Mouse (Mus musculus): ENCODE measurements around the gene Ciita. TPM values are rescaled to one million over a fixed set of nuclear protein-coding genes. Genes with fewer than 3 reads are reported as not detected.

Ciita gene
- total and polyA plus RNA-seq, 3 experiments: 0.11 TPM; not detected in 2

DNA sequence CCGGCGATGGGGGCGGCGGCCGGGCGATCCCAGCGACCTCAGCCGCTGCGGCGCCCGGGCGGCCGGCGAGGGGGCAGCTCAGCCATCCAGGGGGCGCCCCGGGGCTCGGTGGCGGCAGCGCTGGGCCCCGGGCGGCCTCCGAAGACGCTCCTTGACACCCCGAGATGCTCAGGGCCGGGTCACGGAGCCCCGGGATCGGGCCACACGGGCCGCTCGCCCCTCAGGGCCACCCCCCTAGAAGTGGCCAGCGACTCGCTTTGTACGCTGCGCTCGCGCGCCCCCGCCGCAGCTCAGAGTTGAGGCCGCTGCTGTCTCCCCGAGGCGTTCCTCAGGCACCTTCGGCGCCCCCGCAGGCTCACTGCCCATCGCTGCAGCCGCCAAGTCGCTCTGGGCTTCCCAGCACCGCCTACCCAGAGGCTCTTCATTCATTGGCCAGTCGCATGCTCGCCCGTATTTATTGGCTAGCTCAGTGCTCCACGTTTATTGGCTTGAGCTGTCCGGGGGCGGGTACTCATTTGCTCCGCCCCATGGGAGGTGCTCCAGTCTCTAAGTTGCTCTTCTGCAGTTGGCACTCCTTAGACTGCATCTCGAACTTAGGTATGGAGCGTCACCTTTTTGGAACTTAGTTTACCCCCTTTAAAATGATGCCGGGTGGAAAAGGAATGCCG lies 63.0 kb downstream of the Ciita start, which contains the start of gene Dexi:
Gene Dexi (minus strand): TSS at position 357 of the 668 bp plus-strand sequence.
- peak; percentile 98 for DNase-seq (ENCODE audit: low spot score)
- H3K4me1 ChIP-seq (ENCODE audit: insufficient read depth, low read depth, low read length): peaks cover 53% of the 10 kb centered on the region
- peaks cover 30% of the 10 kb centered on the region for H3K36me3 ChIP-seq (replicated peaks)
- peak; percentile 96 for ATAC-seq (ENCODE audit: extremely low read depth, insufficient number of reproducible peaks, low FRiP score, poor library complexity, severe bottlenecking)
- no peaks in the 10 kb centered on the region for H3K27me3 ChIP-seq (ENCODE audit: insufficient read depth, low read length)
- peak within 1 kb of the TSS; percentile 77 for H3K4me3 ChIP-seq (ENCODE audit: low read depth, low read length)
- H3K9me3 ChIP-seq (replicated peaks): no peaks in the 10 kb centered on the region
- no peak for TF ChIP-seq POLR2AphosphoS5 (IDR thresholded peaks at IDR 0.05; ENCODE audit: insufficient replicate concordance, low read depth, low read length)
- TF ChIP-seq TAL1 (conservative IDR thresholded peaks at IDR 0.05; ENCODE audit: low read depth, low read length): no peak
- TF ChIP-seq GATA2 (IDR thresholded peaks at IDR 0.05; ENCODE audit: borderline replicate concordance, low read depth, low read length): no peak
- no peak for TF ChIP-seq GATA1 (IDR thresholded peaks at IDR 0.05; ENCODE audit: borderline replicate concordance, low read length)
- TF ChIP-seq CTCF (IDR thresholded peaks at IDR 0.05; ENCODE audit: low read depth, low read length): no peak

- H3K9me3 ChIP-seq (replicated peaks): no peaks in the 10 kb centered on the region
- peak within 1 kb of the TSS; percentile 92 for H3K4me3 ChIP-seq (ENCODE audit: low read depth, low read length)
- peaks cover 30% of the 10 kb centered on the region for H3K36me3 ChIP-seq (replicated peaks)
- DNase-seq (ENCODE audit: low spot score) (peak; percentile 80), ATAC-seq (ENCODE audit: extremely low read depth, insufficient number of reproducible peaks, low FRiP score, poor library complexity, severe bottlenecking) (peak; percentile 77)
- TF ChIP-seq TAL1 (conservative IDR thresholded peaks at IDR 0.05; ENCODE audit: low read depth, low read length) (no peak), POLR2AphosphoS5 (IDR thresholded peaks at IDR 0.05; ENCODE audit: insufficient replicate concordance, low read depth, low read length) (no peak), CTCF (IDR thresholded peaks at IDR 0.05; ENCODE audit: low read depth, low read length) (no peak)
- peaks cover 48% of the 10 kb centered on the region for H3K4me1 ChIP-seq (ENCODE audit: insufficient read depth, low read depth, low read length)
- H3K27me3 ChIP-seq (ENCODE audit: insufficient read depth, low read length): no peaks in the 10 kb centered on the region
Measured at GRCm38 (mm10) chr16:10544995-10545622, 65.2 kb downstream of the Ciita start, which contains the start of gene Clec16a. Clec16a (plus strand) TSS chr16:10545339.

DNA sequence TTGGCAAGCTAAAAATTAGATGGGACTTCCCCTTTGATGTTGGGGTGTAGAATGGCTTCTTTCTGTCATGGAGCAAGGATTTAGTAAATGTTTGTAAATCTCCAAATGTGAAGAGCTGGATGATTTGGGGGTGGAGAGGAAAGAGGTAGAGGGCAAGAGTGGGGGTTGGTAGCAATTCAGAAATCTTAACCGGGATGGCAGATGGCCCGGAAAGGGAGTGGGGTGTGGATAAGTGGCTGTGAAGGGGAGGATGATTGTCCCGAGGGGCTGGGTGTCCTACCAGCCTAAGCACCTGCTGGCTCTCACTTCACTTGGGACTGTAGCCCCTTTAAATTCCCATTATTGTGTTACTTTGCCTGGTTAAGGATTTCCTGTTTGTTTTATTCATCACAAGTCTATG lies 67.0 kb downstream of the Ciita start:
- H3K36me3 ChIP-seq (replicated peaks): peaks cover 33% of the 10 kb centered on the region
- TF ChIP-seq CTCF (IDR thresholded peaks at IDR 0.05; ENCODE audit: low read depth, low read length) (no peak), GATA1 (IDR thresholded peaks at IDR 0.05; ENCODE audit: borderline replicate concordance, low read length) (no peak), TAL1 (conservative IDR thresholded peaks at IDR 0.05; ENCODE audit: low read depth, low read length) (no peak), POLR2AphosphoS5 (IDR thresholded peaks at IDR 0.05; ENCODE audit: insufficient replicate concordance, low read depth, low read length) (no peak), GATA2 (IDR thresholded peaks at IDR 0.05; ENCODE audit: borderline replicate concordance, low read depth, low read length) (no peak)
- no peaks in the 10 kb centered on the region for H3K27me3 ChIP-seq (ENCODE audit: insufficient read depth, low read length)
- ATAC-seq (ENCODE audit: extremely low read depth, insufficient number of reproducible peaks, low FRiP score, poor library complexity, severe bottlenecking) (no peak), DNase-seq (ENCODE audit: low spot score) (no peak)
- H3K4me1 ChIP-seq (ENCODE audit: insufficient read depth, low read depth, low read length): peaks cover 30% of the 10 kb centered on the region
- H3K4me3 ChIP-seq (ENCODE audit: low read depth, low read length): no peak overlapping the region
- H3K9me3 ChIP-seq (replicated peaks): no peaks in the 10 kb centered on the region

GRCm38 (mm10) chr16:10548938-10549337 lies 69.1 kb downstream of the Ciita start:
- TF ChIP-seq POLR2AphosphoS5 (IDR thresholded peaks at IDR 0.05; ENCODE audit: insufficient replicate concordance, low read depth, low read length): no peak
- H3K27me3 ChIP-seq (ENCODE audit: insufficient read depth, low read length): no peaks in the 10 kb centered on the region
- no peaks in the 10 kb centered on the region for H3K9me3 ChIP-seq (replicated peaks)
- DNase-seq (ENCODE audit: low spot score) (no peak), ATAC-seq (ENCODE audit: extremely low read depth, insufficient number of reproducible peaks, low FRiP score, poor library complexity, severe bottlenecking) (no peak)
- peaks cover 28% of the 10 kb centered on the region for H3K4me1 ChIP-seq (ENCODE audit: insufficient read depth, low read depth, low read length)
- H3K4me3 ChIP-seq (ENCODE audit: low read depth, low read length): no peak overlapping the region
- peaks cover 38% of the 10 kb centered on the region for H3K36me3 ChIP-seq (replicated peaks)

DNA sequence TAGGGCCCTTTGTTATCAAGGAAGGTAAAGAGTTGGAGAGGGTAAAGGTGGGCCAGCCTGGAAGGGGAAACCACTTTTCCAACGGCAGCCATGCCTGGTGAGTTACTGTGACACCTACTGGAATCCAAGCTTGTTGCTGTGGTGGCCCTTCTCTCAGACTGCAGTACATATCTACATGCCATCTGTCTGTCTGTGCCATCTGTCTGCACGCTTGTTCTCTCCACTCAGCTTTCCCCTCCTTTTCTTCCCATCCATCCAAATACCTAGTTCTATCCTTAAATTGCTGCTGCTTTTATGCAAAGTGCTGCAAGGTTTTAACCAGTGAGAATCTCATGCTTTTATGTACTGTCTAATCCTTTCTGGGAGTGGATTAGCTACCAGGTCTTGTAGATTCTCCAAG lies 69.7 kb downstream of the Ciita start:
- TF ChIP-seq GATA2 (IDR thresholded peaks at IDR 0.05; ENCODE audit: borderline replicate concordance, low read depth, low read length) (no peak), CTCF (IDR thresholded peaks at IDR 0.05; ENCODE audit: low read depth, low read length) (no peak), TAL1 (conservative IDR thresholded peaks at IDR 0.05; ENCODE audit: low read depth, low read length) (no peak), POLR2AphosphoS5 (IDR thresholded peaks at IDR 0.05; ENCODE audit: insufficient replicate concordance, low read depth, low read length) (no peak), GATA1 (IDR thresholded peaks at IDR 0.05; ENCODE audit: borderline replicate concordance, low read length) (no peak)
- Histone ChIP-seq H3K4me1 (ENCODE audit: insufficient read depth, low read depth, low read length) (peaks cover 26% of the 10 kb centered on the region), H3K4me3 (ENCODE audit: low read depth, low read length) (no peak overlapping the region), H3K36me3 (replicated peaks) (peaks cover 41% of the 10 kb centered on the region), H3K27me3 (ENCODE audit: insufficient read depth, low read length) (no peaks in the 10 kb centered on the region), H3K9me3 (replicated peaks) (no peaks in the 10 kb centered on the region)
- DNase-seq (ENCODE audit: low spot score): no peak
- no peak for ATAC-seq (ENCODE audit: extremely low read depth, insufficient number of reproducible peaks, low FRiP score, poor library complexity, severe bottlenecking)

GRCm38 (mm10) chr16:10551592-10551991 lies 71.7 kb downstream of the Ciita start:
- TF ChIP-seq POLR2AphosphoS5 (IDR thresholded peaks at IDR 0.05; ENCODE audit: insufficient replicate concordance, low read depth, low read length) (no peak), CTCF (IDR thresholded peaks at IDR 0.05; ENCODE audit: low read depth, low read length) (no peak), GATA1 (IDR thresholded peaks at IDR 0.05; ENCODE audit: borderline replicate concordance, low read length) (no peak), TAL1 (conservative IDR thresholded peaks at IDR 0.05; ENCODE audit: low read depth, low read length) (no peak), GATA2 (IDR thresholded peaks at IDR 0.05; ENCODE audit: borderline replicate concordance, low read depth, low read length) (no peak)
- peaks cover 15% of the 10 kb centered on the region for H3K4me1 ChIP-seq (ENCODE audit: insufficient read depth, low read depth, low read length)
- no peak overlapping the region for H3K4me3 ChIP-seq (ENCODE audit: low read depth, low read length)

More at GRCm38 (mm10) chr16:10551592-10551991, 71.7 kb downstream of the Ciita start:
- H3K9me3 ChIP-seq (replicated peaks): no peaks in the 10 kb centered on the region
- no peak for DNase-seq (ENCODE audit: low spot score)
- no peaks in the 10 kb centered on the region for H3K27me3 ChIP-seq (ENCODE audit: insufficient read depth, low read length)
- no peak for ATAC-seq (ENCODE audit: extremely low read depth, insufficient number of reproducible peaks, low FRiP score, poor library complexity, severe bottlenecking)
- peaks cover 48% of the 10 kb centered on the region for H3K36me3 ChIP-seq (replicated peaks)
